Mouse (Mus musculus) G1E (cell line): ENCODE measurements at regions not wholly inside any gene's neighbourhood (a gene's known extent, or its start where the extent isn't known, plus 50 kb on each side); places are given as distances from the start of the nearest gene placed in this dataset.

ENCODE experiments used
- CTCF ChIP-seq: IDR thresholded peaks from 2 replicates; pipeline ENCODE4 v1.5.1; 2012; ENCODE audit warnings: low read depth, low read length, inconsistent platforms, mixed read lengths
- GATA1 ChIP-seq: IDR thresholded peaks from 2 replicates; pipeline ENCODE4 v1.6.1; 2012; ENCODE audit warnings: borderline replicate concordance, low read length, inconsistent platforms, mixed read lengths
- POLR2AphosphoS5 ChIP-seq: IDR thresholded peaks from 2 replicates; pipeline ENCODE4 v1.6.1; 2012; ENCODE audit warnings: low read depth, low read length, inconsistent platforms; ENCODE audit not compliant: insufficient replicate concordance
- TAL1 ChIP-seq: conservative IDR thresholded peaks from 2 replicates; pipeline ENCODE4 v1.6.1; 2012; ENCODE audit warnings: low read depth, low read length, inconsistent platforms, mixed read lengths

DNA sequence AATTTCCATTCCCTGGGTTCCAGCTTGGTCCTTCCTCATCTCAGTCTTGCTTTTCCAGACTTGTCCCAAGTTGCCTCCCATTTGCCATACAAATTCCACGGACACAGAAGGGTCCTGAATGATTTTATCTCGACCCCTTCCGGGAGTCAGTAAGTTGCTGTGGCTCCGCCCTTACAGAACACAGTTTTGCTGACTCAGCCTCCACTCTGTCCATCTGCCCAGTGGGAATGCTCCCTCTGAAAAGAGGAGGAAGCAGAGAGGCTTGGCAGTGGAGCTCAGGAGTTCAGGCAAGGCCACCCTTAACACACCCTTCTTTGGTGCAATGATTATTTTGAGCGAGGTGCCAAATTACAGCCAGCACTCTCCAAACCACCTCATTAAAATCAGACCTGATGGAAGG lies 213.9 kb upstream of the Prok2 start:
- TF ChIP-seq GATA1 = no peak
- TF ChIP-seq CTCF = no peak
- TF ChIP-seq TAL1 = no peak
- TF ChIP-seq POLR2AphosphoS5 = no peak
